Mouse (Mus musculus) liver, adult 2 months (tissue): Measurements from ENCODE around the gene Zkscan16.

Experiments
- CTCF ChIP-seq: fragments of 200-500 bp; IDR thresholded peaks from 2 replicates; pipeline ENCODE4 v1.5.1; 2011; ENCODE audit warnings: low read depth, low read length, control low read depth
- POLR2A ChIP-seq: fragments of 200-500 bp; IDR thresholded peaks from 2 replicates; pipeline ENCODE4 v1.6.1; 2011; ENCODE audit warnings: low read length, control low read depth; ENCODE audit not compliant: insufficient read depth; ENCODE audit errors: extremely low read depth

DNA sequence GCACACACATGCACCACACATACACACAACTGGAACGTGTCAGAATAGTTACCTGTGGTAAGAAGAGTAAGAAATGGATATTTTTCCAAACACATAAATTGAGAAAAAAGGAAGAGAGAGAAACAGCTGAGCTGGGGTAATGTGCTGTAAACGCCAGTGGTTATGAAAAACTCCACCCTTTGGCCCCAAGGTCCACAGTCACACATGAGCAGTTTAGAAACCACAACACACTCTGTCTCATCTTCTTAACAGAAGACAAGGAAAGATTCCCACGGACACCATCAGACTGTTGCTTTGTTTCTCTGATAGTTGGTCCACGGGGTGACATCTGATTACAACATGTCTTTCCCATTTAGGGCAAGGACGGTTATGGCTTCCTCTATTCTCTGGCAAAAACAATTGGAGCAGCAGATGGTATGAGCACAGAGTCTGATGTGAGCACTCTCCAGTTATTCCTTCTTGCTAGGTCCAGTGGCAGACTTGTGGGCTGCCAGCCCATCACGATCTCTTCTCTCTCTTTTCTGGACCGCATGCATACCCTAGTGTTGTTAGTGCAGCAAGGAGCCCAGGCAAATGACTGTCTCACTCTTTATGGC, 46.0 kb downstream of the Zkscan16 start:
- no peak for TF ChIP-seq POLR2A
- TF ChIP-seq CTCF = no peak
